Mouse (Mus musculus) ES-E14 (cell line): Measurements from ENCODE around the gene Stat5b. TPM values are rescaled to one million over a fixed set of nuclear protein-coding genes. Genes with fewer than 3 reads are reported as not detected.

Experiments
- DNase-seq: peaks from one replicate; pipeline ENCODE4 v3.0.0-alpha.2; 2013; ENCODE audit warnings: low read depth, low spot score
- H3K27ac ChIP-seq: 2 replicates; pipeline ENCODE4 v1.5.1; 2012; ENCODE audit warnings: low read depth, mild to moderate bottlenecking, low read length, moderate library complexity, mixed read lengths; ENCODE audit not compliant: poor library complexity, insufficient read depth, severe bottlenecking
- H3K36me3 ChIP-seq: 2 replicates; pipeline ENCODE4 v1.6.1; 2012; ENCODE audit warnings: mild to moderate bottlenecking, low read length, moderate library complexity, mixed read lengths; ENCODE audit not compliant: control insufficient read depth, poor library complexity, insufficient read depth, severe bottlenecking
- H3K4me1 ChIP-seq, 2 experiments: fragments of 150-350 bp in 1 of 2; sonication (generic) in 1 of 2; 2 replicates each; pipeline ENCODE4 v1.6.1; 2012; ENCODE audit warnings: low read length in 2 of 2, mild to moderate bottlenecking in 1 of 2, mixed read lengths in 1 of 2; ENCODE audit not compliant: control insufficient read depth in 2 of 2, insufficient read depth in 2 of 2, poor library complexity in 1 of 2
- H3K4me3 ChIP-seq, 2 experiments: fragments of 150-350 bp in 1 of 2; sonication (generic) in 1 of 2; 2 replicates each; pipeline ENCODE4 v1.5.1; 2012; ENCODE audit warnings: low read length in 2 of 2, low read depth in 1 of 2, mild to moderate bottlenecking in 1 of 2, mixed read lengths in 1 of 2; ENCODE audit not compliant: insufficient read depth in 1 of 2, poor library complexity in 1 of 2, severe bottlenecking in 1 of 2
- H3K9ac ChIP-seq: 2 replicates; pipeline ENCODE4 v1.6.1; 2012; ENCODE audit warnings: low read depth, mild to moderate bottlenecking, low read length, mixed read lengths; ENCODE audit not compliant: poor library complexity, insufficient read depth, severe bottlenecking
- H3K9me3 ChIP-seq: fragments of 150-350 bp; sonication (generic); 2 replicates; pipeline ENCODE4 v1.6.1; 2012; ENCODE audit warnings: low read depth, mild to moderate bottlenecking, low read length; ENCODE audit not compliant: control insufficient read depth, insufficient read depth
- CHD2 ChIP-seq: IDR thresholded peaks from 2 replicates; pipeline ENCODE4 v1.6.1; 2014; ENCODE audit warnings: mild to moderate bottlenecking, low read depth, low read length, inconsistent platforms
- HCFC1 ChIP-seq: IDR thresholded peaks from 2 replicates; pipeline ENCODE4 v1.6.1; 2012; ENCODE audit warnings: low read length, inconsistent platforms, borderline replicate concordance; ENCODE audit not compliant: insufficient read depth
- MAFK ChIP-seq: IDR thresholded peaks from 2 replicates; pipeline ENCODE4 v1.6.1; 2014; ENCODE audit warnings: mild to moderate bottlenecking, low read depth, low read length, inconsistent platforms; ENCODE audit not compliant: insufficient read depth
- ZC3H11A ChIP-seq: IDR thresholded peaks from 2 replicates; pipeline ENCODE4 v1.6.1; 2012; ENCODE audit warnings: low read depth, mild to moderate bottlenecking, inconsistent platforms, low read length, borderline replicate concordance
- ZNF384 ChIP-seq: IDR thresholded peaks from 2 replicates; pipeline ENCODE4 v1.6.1; 2012; ENCODE audit warnings: low read depth, low read length, inconsistent platforms
- in situ Hi-C, 2 experiments: fragments of 600-800 bp; cut with MboI; formaldehyde crosslinking; loops; one replicate each; pipeline ENCODE4 v1.15.1; 2025; ENCODE audit warnings: low sequenced_read_pairs in 2 of 2, inconsistent platforms in 1 of 2; ENCODE audit not compliant: unreplicated experiment in 2 of 2
- total RNA-seq: library from RNA; depleted of rRNA; stranded (reverse); fragments of 300-350 nt; gene quantifications from 2 replicates; pipeline ENCODE4 v1.2.3, GENCODE M21; 2012; rRNA removed

Stat5b gene
- 3.4 and 4.3 TPM in 2 replicates for total RNA-seq

- Histone ChIP-seq H3K9me3 (no peaks in the 10 kb centered on the region), H3K36me3 (no peaks in the 10 kb centered on the region), H3K27ac (no peak within 1 kb of the TSS), H3K4me3 (peak within 1 kb of the TSS; percentile 63 to 89), H3K9ac (peak within 1 kb of the TSS; percentile 87), H3K4me1 (peaks cover 0 to 4% of the 10 kb centered on the region in 2 experiments; a peak in 2 of 4 replicates)
- TF ChIP-seq MAFK (no peak), HCFC1 (peak; percentile 31; the same call in 1 of the 2 replicates)
- peak; percentile 37 for DNase-seq
- in situ Hi-C loops: no loop called here
Measured at GRCm38 (mm10) chr11:100850038-100850777, at the start of gene Stat5b. Stat5b (minus strand) TSS chr11:100850724.

- H3K4me3 ChIP-seq: no peak overlapping the region
- no peak for DNase-seq
- no peaks in the 10 kb centered on the region for H3K4me1 ChIP-seq
- TF ChIP-seq ZNF384: no peak
- no peak for TF ChIP-seq HCFC1
- no peak for TF ChIP-seq ZC3H11A
- TF ChIP-seq CHD2: no peak
- TF ChIP-seq MAFK: no peak
- H3K9ac ChIP-seq: no peak overlapping the region
- no peak overlapping the region; the same call in 1 of the 2 replicates for H3K27ac ChIP-seq
- H3K9me3 ChIP-seq: no peaks in the 10 kb centered on the region
- H3K36me3 ChIP-seq: peaks cover 45% of the 10 kb centered on the region
- in situ Hi-C loops: no loop called here
Measured at GRCm38 (mm10) chr11:100898441-100899199, 48.1 kb upstream of the Stat5b start.

- Histone ChIP-seq H3K27ac (no peak overlapping the region), H3K9me3 (no peaks in the 10 kb centered on the region), H3K36me3 (peaks cover 45% of the 10 kb centered on the region), H3K4me1 (no peaks in the 10 kb centered on the region), H3K4me3 (no peak overlapping the region), H3K9ac (no peak overlapping the region)
- TF ChIP-seq ZNF384 (no peak), MAFK (no peak), HCFC1 (no peak), CHD2 (no peak), ZC3H11A (no peak)
- no peak for DNase-seq
- in situ Hi-C loops: no loop called here
Measured at GRCm38 (mm10) chr11:100897294-100898231, 47.0 kb upstream of the Stat5b start.

- in situ Hi-C loops: no loop called here
- no peak overlapping the region for H3K27ac ChIP-seq
- TF ChIP-seq MAFK (no peak), HCFC1 (no peak), ZNF384 (no peak), CHD2 (no peak), ZC3H11A (no peak)
- no peaks in the 10 kb centered on the region for H3K9me3 ChIP-seq
- no peaks in the 10 kb centered on the region for H3K4me1 ChIP-seq
- no peak overlapping the region for H3K9ac ChIP-seq
- H3K36me3 ChIP-seq: peaks cover 55% of the 10 kb centered on the region
- no peak overlapping the region for H3K4me3 ChIP-seq
- DNase-seq: no peak
Measured at GRCm38 (mm10) chr11:100896078-100896477, 45.6 kb upstream of the Stat5b start.
